Mouse (Mus musculus): ENCODE data around the gene Aspm. TPM values are rescaled to one million over a fixed set of nuclear protein-coding genes. Genes with fewer than 3 reads are reported as not detected.
A peak's percentile ranks its signal among the peaks of the same experiment; 100 is the strongest.
"Not testable (repeated sequence)": the region's sequence is repeated elsewhere in the genome, so short reads cannot be mapped to it uniquely, and the experiment has no call there.

The Aspm gene
- polyA plus RNA-seq (2012; rRNA removed) = 0.19 and 0.24 TPM in 2 replicates

GRCm38 (mm10) chr1:139454340-139455225 is at the start of gene Aspm:
TSS of gene Aspm (plus strand) at chr1:139454772.
- peak; percentile 42 for DNase-seq (ENCODE audit: low read depth)

GRCm38 (mm10) chr1:139405766-139406165 is 48.8 kb upstream of the Aspm start:
- no peak for DNase-seq (ENCODE audit: low read depth)

- DNase-seq (ENCODE audit: low read depth) = no peak
These were observed 46.9 kb upstream of the Aspm start for GRCm38 (mm10) chr1:139407701-139408100.

GRCm38 (mm10) chr1:139412365-139412764 is 42.2 kb upstream of the Aspm start:
- DNase-seq (ENCODE audit: low read depth) = not testable (repeated sequence)

GRCm38 (mm10) chr1:139413465-139413864 is 41.1 kb upstream of the Aspm start:
- DNase-seq (ENCODE audit: low read depth) = no peak

GRCm38 (mm10) chr1:139421521-139421874 is 33.1 kb upstream of the Aspm start:
- DNase-seq (ENCODE audit: low read depth) = no peak

- peak; percentile 27 for DNase-seq (ENCODE audit: low read depth)
These were observed 32.4 kb upstream of the Aspm start, which contains the start of gene Zbtb41 for GRCm38 (mm10) chr1:139421875-139422791. TSS of gene Zbtb41 (plus strand) at chr1:139422288.

GRCm38 (mm10) chr1:139422941-139423340 is 31.6 kb upstream of the Aspm start:
- no peak for DNase-seq (ENCODE audit: low read depth)

- no peak for DNase-seq (ENCODE audit: low read depth)
These were observed 30.6 kb upstream of the Aspm start for GRCm38 (mm10) chr1:139423931-139424330.

- no peak for DNase-seq (ENCODE audit: low read depth)
These were observed 29.6 kb upstream of the Aspm start for GRCm38 (mm10) chr1:139425006-139425405.

- no peak for DNase-seq (ENCODE audit: low read depth)
These were observed 16.2 kb upstream of the Aspm start for GRCm38 (mm10) chr1:139438373-139438772.

GRCm38 (mm10) chr1:139443103-139443502 is 11.5 kb upstream of the Aspm start:
- DNase-seq (ENCODE audit: low read depth) = not testable (repeated sequence)

- DNase-seq (ENCODE audit: low read depth) = no peak
These were observed 776 bp downstream of the Aspm start for GRCm38 (mm10) chr1:139455226-139455869.

- DNase-seq (ENCODE audit: low read depth) = no peak
These were observed 6.2 kb downstream of the Aspm start for GRCm38 (mm10) chr1:139460807-139461206.

- no peak for DNase-seq (ENCODE audit: low read depth)
These were observed 11.4 kb downstream of the Aspm start for GRCm38 (mm10) chr1:139465936-139466335.

- no peak for DNase-seq (ENCODE audit: low read depth)
These were observed 24.3 kb downstream of the Aspm start for GRCm38 (mm10) chr1:139478898-139479297.

- DNase-seq (ENCODE audit: low read depth) = no peak
These were observed 25.7 kb downstream of the Aspm start for GRCm38 (mm10) chr1:139480246-139480645.

GRCm38 (mm10) chr1:139481146-139481545 is 26.6 kb downstream of the Aspm start:
- no peak for DNase-seq (ENCODE audit: low read depth)

- DNase-seq (ENCODE audit: low read depth) = no peak
These were observed 40.1 kb downstream of the Aspm start for GRCm38 (mm10) chr1:139494630-139495029.

GRCm38 (mm10) chr1:139495408-139495807 is 40.8 kb downstream of the Aspm start:
- no peak for DNase-seq (ENCODE audit: low read depth)

- no peak for DNase-seq (ENCODE audit: low read depth)
These were observed 41.6 kb downstream of the Aspm start for GRCm38 (mm10) chr1:139496212-139496611.

GRCm38 (mm10) chr1:139499751-139500150 is 45.2 kb downstream of the Aspm start:
- no peak for DNase-seq (ENCODE audit: low read depth)
